Mouse (Mus musculus): ENCODE measurements around the gene Acap2. TPM values are rescaled to one million over a fixed set of nuclear protein-coding genes. Genes with fewer than 3 reads are reported as not detected.

Gene Acap2
- total RNA-seq, 2 experiments from 2014 or later: 102 TPM

GRCm38 (mm10) chr16:31050701-31051100, 150.3 kb downstream of the Acap2 start:
- no peak for DNase-seq (ENCODE audit: low spot score in 2 of 2)

DNA sequence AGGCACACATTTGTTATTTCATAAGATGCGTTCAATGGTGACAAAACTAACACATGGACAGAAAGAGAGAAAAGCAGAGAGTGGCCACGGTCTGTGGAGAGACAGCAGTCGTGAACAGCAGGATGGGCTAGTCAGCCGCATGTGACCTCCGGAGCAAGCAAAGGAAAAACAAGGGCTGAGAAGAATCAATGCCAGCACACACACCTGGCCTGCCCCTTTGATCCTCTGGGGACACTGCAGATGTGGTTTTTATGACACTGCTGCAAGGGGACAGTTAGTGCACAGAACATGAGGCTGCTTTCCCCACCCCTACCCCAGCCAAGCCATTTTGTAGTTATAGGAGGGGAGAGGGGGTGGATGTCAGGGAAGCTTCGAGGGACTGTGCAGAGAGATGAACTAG, 152.9 kb downstream of the Acap2 start:
- no peak for DNase-seq (ENCODE audit: low spot score in 2 of 2)

GRCm38 (mm10) chr16:31047186-31047898, 153.7 kb downstream of the Acap2 start:
- no peak for DNase-seq (ENCODE audit: low spot score in 2 of 2)

DNA sequence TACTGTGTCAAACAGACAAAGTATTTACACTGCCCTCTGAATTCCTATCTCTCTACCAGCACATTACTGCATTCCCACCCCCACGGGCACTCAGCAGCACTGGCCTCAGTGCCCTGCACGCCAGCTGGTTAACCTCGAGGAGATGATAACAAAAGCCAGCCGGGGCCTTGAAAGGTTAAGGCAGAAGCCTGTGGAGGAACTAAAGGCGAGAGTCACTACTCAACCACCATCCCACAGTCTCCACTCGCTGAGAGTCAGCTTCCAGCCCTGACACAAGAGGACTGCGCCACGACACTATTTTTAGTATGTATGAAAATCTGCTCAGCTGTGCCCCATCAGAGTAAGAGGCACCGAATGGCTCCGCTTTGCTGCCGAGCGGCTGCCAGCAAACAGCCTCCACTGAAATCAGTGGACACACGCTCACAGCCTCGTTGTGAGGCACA, 154.8 kb downstream of the Acap2 start:
- peak; percentile 25 to 39 for DNase-seq (ENCODE audit: low spot score in 2 of 2)

- no peak for DNase-seq (ENCODE audit: low spot score in 2 of 2)
These were observed 155.8 kb downstream of the Acap2 start for GRCm38 (mm10) chr16:31045211-31045610.

DNA sequence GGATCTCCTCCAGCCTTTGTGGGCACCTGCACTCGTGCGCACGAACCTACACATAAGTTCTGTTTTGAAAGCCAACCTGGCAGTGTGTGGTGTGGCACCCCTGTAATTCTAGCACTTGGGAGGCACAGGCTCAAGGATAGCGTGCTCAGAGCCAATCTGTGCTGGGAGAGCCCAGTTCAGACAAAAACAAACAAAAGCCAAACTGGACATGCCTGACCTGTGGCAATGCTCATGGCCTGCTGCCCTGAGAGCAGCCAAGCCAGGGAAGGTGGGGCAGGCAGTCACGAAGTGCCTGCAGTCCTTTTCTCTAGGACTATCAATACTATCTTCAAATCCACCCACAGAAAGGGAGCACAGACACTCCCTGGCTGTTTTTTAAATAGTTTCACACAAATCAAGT, 157.9 kb downstream of the Acap2 start:
- DNase-seq (ENCODE audit: low spot score in 2 of 2): no peak

Other genes with a start within 250 kb of the Acap2 start
- gene Xxylt1, start 119.8 kb downstream of the Acap2 start, total RNA-seq (2021): 10 to 100 TPM; 22.5 to 23.2 TPM
- gene Ppp1r2, start 74.0 kb upstream of the Acap2 start, total RNA-seq (2021): 100 to 1,000 TPM; 107 to 113 TPM
- gene Apod, start 113.6 kb upstream of the Acap2 start, total RNA-seq (2021): 100 to 1,000 TPM; 197 to 221 TPM
- 10 to 100 TPM; 91.8 to 98.9 TPM for gene Bdh1, start 221.0 kb upstream of the Acap2 start, total RNA-seq (2021)